8 mouse cellular contexts compared by ENCODE assay signal in genomic region chr10:87094249-87094648, GRCm38 (mm10). TPM values are rescaled to one million over a fixed set of nuclear protein-coding genes. Genes with fewer than 3 reads are reported as not detected.
A peak's percentile ranks its signal among the peaks of the same experiment; 100 is the strongest.
DNase-seq lines count a peak whose midpoint lies in the region; ATAC-seq and TF ChIP-seq lines count a peak whose summit lies in the region.

No protein-coding gene starts in this region.

- H3K4me1 ChIP-seq in kidney, adult 2 months (ENCODE audit: control insufficient read depth, insufficient read depth, low read length), result no peaks in the 10 kb centered on the region
- H3K4me1 ChIP-seq in kidney, embryonic 15.5 days, result no peaks in the 10 kb centered on the region
- H3K4me1 ChIP-seq in forebrain, embryonic 15.5 days, result no peaks in the 10 kb centered on the region
- H3K4me1 ChIP-seq in midbrain, embryonic 14.5 days (ENCODE audit: control insufficient read depth, insufficient read depth, low read length), result no peaks in the 10 kb centered on the region

- TF ChIP-seq POLR2A in kidney, adult 2 months (IDR thresholded peaks at IDR 0.05; ENCODE audit: low read depth, low read length), result no peak

- TF ChIP-seq CTCF in kidney, adult 2 months (conservative IDR thresholded peaks at IDR 0.05; ENCODE audit: insufficient read depth, insufficient read length, low read depth, low read length), result peak; percentile 39

- DNase-seq in kidney, adult 2 months, result peak; percentile 10
- DNase-seq in 416B (ENCODE audit: low read depth), result peak; percentile 17
- DNase-seq in MN1 (ENCODE audit: low spot score), result peak; percentile 57
- DNase-seq in midbrain, embryonic 14.5 days, result peak; percentile 62
- DNase-seq in T-cell, adult 2 months (ENCODE audit: low spot score), result no peak
- no peak for DNase-seq in lung, adult 18-20 months

- no peak for ATAC-seq in kidney, embryonic 15.5 days (replicated peaks; ENCODE audit: low FRiP score)
- peak; percentile 29; the same call in 1 of the 2 replicates for ATAC-seq in forebrain, embryonic 15.5 days (replicated peaks)
- ATAC-seq in midbrain, embryonic 14.5 days (ENCODE audit: low FRiP score, low TSS enrichment), result no peak

- no peak overlapping the region for H3K4me3 ChIP-seq in kidney, adult 2 months (ENCODE audit: insufficient read depth, low read depth, low read length)
- H3K4me3 ChIP-seq in kidney, embryonic 15.5 days (replicated peaks), result no peak overlapping the region
- no peak overlapping the region for H3K4me3 ChIP-seq in forebrain, embryonic 15.5 days
- H3K4me3 ChIP-seq in midbrain, embryonic 14.5 days (replicated peaks; ENCODE audit: low read depth, low read length), result no peak overlapping the region

- H3K4me2 ChIP-seq in kidney, embryonic 15.5 days, result no peak overlapping the region
- no peak overlapping the region for H3K4me2 ChIP-seq in forebrain, embryonic 15.5 days (replicated peaks)
- no peak overlapping the region for H3K4me2 ChIP-seq in midbrain, embryonic 14.5 days (ENCODE audit: low read length)

- no peaks in the 10 kb centered on the region for H3K9me3 ChIP-seq in kidney, embryonic 15.5 days (replicated peaks)
- no peaks in the 10 kb centered on the region for H3K9me3 ChIP-seq in forebrain, embryonic 15.5 days
- no peaks in the 10 kb centered on the region for H3K9me3 ChIP-seq in midbrain, embryonic 14.5 days (ENCODE audit: control insufficient read depth, low read length)

- no peak overlapping the region for H3K9ac ChIP-seq in kidney, embryonic 15.5 days
- H3K9ac ChIP-seq in forebrain, embryonic 15.5 days (replicated peaks), result no peak overlapping the region
- H3K9ac ChIP-seq in midbrain, embryonic 14.5 days (replicated peaks; ENCODE audit: low read length), result no peak overlapping the region

- no peak overlapping the region for H3K27ac ChIP-seq in kidney, adult 2 months (ENCODE audit: insufficient read depth, low read depth, low read length)
- H3K27ac ChIP-seq in kidney, embryonic 15.5 days, result no peak overlapping the region
- no peak overlapping the region for H3K27ac ChIP-seq in forebrain, embryonic 15.5 days (replicated peaks)
- H3K27ac ChIP-seq in midbrain, embryonic 14.5 days (replicated peaks; ENCODE audit: low read depth, low read length), result no peak overlapping the region

- H3K36me3 ChIP-seq in kidney, adult 2 months (ENCODE audit: control insufficient read depth, insufficient read depth, low read length), result no peaks in the 10 kb centered on the region
- H3K36me3 ChIP-seq in kidney, embryonic 15.5 days, result no peaks in the 10 kb centered on the region
- no peaks in the 10 kb centered on the region for H3K36me3 ChIP-seq in forebrain, embryonic 15.5 days
- H3K36me3 ChIP-seq in midbrain, embryonic 14.5 days (ENCODE audit: control insufficient read depth, insufficient read depth, low read length), result no peaks in the 10 kb centered on the region

- H3K27me3 ChIP-seq in kidney, adult 2 months (replicated peaks; ENCODE audit: control insufficient read depth, insufficient read depth, low read length), result no peaks in the 10 kb centered on the region
- H3K27me3 ChIP-seq in kidney, embryonic 15.5 days, result no peaks in the 10 kb centered on the region
- H3K27me3 ChIP-seq in forebrain, embryonic 15.5 days, result no peaks in the 10 kb centered on the region
- no peaks in the 10 kb centered on the region for H3K27me3 ChIP-seq in midbrain, embryonic 14.5 days (ENCODE audit: control insufficient read depth, insufficient read depth, low read length)

RNA-seq across cellular contexts. Expression of gene 1700113H08Rik, which starts 36.4 kb away (rescaled TPM):
- polyA plus RNA-seq in kidney, adult 2 months (2012; rRNA removed), result 0.12 TPM in 1 of 2 replicates, not detected in the other
- polyA plus RNA-seq in kidney, embryonic 15.5 days (2015; fragmentation: Nextera tagmentation; extraction: Ambion mirVana), result not detected in 2 replicates
- polyA plus RNA-seq in forebrain, embryonic 15.5 days (2015; fragmentation: Nextera tagmentation; extraction: Ambion mirVana), result 0.45 and 0.47 TPM in 2 replicates
- 0.37 TPM in 1 of 2 replicates, not detected in the other for polyA plus RNA-seq in midbrain, embryonic 14.5 days (2014; fragmentation: Nextera tagmentation; extraction: Ambion mirVana)

Comparison
In these comparisons a context has a peak if more than half of its experiments do, and no peak if none do; other contexts are left out.
1. DNase-seq: peak in kidney, adult 2 months (single experiment), 416B (single experiment), MN1 (single experiment) and midbrain, embryonic 14.5 days (single experiment); none in T-cell, adult 2 months (single experiment) and lung, adult 18-20 months (0 of 2).